Mouse (Mus musculus): ENCODE measurements around the gene Gm16867. TPM values are rescaled to one million over a fixed set of nuclear protein-coding genes. Genes with fewer than 3 reads are reported as not detected.
"Not testable (repeated sequence)": the region's sequence is repeated elsewhere in the genome, so short reads cannot be mapped to it uniquely, and the experiment has no call there.

The Gm16867 gene
- not detected in 2 replicates for polyA plus RNA-seq (2014; fragmentation: Nextera tagmentation; extraction: Ambion mirVana)

DNA sequence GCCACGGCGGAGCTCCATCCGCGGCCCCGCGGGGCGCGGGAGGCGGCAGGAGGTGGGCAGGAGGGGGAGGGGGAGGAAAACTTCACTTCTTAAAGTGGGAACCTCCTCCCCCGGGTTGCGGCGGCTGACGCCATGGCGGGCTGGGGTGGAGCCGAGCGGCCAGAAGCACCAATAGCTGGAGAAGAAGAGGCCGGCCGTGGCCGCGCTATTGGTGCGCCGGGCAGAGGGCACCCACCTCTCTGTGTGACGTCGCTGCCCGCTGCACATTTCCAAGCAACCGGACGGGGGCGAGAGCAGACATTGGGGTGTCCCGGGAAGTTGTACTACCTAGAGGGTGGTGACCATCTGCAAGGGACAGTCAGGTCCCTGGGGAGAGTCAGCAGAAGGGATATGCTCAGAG, at the start of gene Gm16867:
Gm16867 (minus strand) TSS at position 189 of the 400 bp plus-strand sequence.
- no CpG with 5 or more reads among the region's 29 CpGs for WGBS
- H3K9me3 ChIP-seq (ENCODE audit: control insufficient read depth, low read length); H3K4me2 ChIP-seq (ENCODE audit: low read length); H3K9ac ChIP-seq (replicated peaks; ENCODE audit: low read length); H3K27ac ChIP-seq (replicated peaks; ENCODE audit: low read depth, low read length); H3K36me3 ChIP-seq (ENCODE audit: control insufficient read depth, insufficient read depth, low read length); DNase-seq; H3K27me3 ChIP-seq (ENCODE audit: control insufficient read depth, insufficient read depth, low read length); H3K4me3 ChIP-seq (replicated peaks; ENCODE audit: low read depth, low read length); H3K4me1 ChIP-seq (ENCODE audit: control insufficient read depth, insufficient read depth, low read length): not testable (repeated sequence)
- peak; percentile 97 for ATAC-seq (ENCODE audit: low FRiP score, low TSS enrichment)

DNA sequence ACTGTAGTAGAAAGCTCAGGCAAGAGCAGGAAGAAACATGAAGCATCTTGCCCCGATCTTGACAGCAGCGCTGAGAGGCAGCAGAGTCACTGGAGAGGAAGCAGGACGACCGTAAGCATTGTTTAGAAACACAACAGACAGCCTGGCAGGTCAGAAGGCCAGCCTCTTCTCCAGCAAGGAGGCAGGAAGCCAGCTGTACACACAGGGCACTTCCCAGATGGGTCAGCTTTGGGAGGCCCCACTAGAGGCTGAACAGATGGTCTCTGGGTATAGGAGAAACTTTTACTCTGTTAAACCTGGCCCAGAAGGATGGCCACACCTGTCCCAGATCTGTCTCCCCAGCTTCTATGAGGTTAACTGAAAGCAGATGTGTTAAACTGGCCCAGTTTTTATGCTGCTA, 44.1 kb upstream of the Gm16867 start:
- H3K4me3 ChIP-seq (replicated peaks; ENCODE audit: low read depth, low read length); ATAC-seq (ENCODE audit: low FRiP score, low TSS enrichment): not testable (repeated sequence)

DNA sequence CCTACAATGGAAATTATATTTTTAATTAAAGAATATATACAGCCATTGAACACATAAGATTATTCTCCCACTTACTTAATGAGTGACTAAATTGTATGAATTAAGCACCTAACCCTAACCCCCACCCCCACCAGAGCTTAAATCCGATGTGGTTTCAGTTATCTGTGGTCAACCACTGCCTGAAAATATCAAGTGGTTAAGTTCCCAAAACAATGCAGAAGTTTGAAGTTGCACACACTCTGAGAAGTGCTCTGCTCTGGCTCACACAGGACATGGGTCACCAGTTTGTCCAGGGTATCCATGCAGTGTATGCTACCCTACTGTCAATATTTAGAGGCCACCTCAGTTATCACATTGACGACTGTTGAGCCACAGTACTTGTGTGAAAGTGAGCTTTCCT, 41.9 kb upstream of the Gm16867 start:
- H3K4me3 ChIP-seq (replicated peaks; ENCODE audit: low read depth, low read length); H3K9me3 ChIP-seq (ENCODE audit: control insufficient read depth, low read length); H3K4me1 ChIP-seq (ENCODE audit: control insufficient read depth, insufficient read depth, low read length); H3K36me3 ChIP-seq (ENCODE audit: control insufficient read depth, insufficient read depth, low read length); H3K27me3 ChIP-seq (ENCODE audit: control insufficient read depth, insufficient read depth, low read length); H3K9ac ChIP-seq (replicated peaks; ENCODE audit: low read length); H3K4me2 ChIP-seq (ENCODE audit: low read length); H3K27ac ChIP-seq (replicated peaks; ENCODE audit: low read depth, low read length); ATAC-seq (ENCODE audit: low FRiP score, low TSS enrichment); DNase-seq: not testable (repeated sequence)
- WGBS = no CpG with 5 or more reads among the region's 2 CpGs

More for the DNA sequence above, 44.1 kb upstream of the Gm16867 start:
- not testable (repeated sequence) for H3K4me1 ChIP-seq (ENCODE audit: control insufficient read depth, insufficient read depth, low read length); H3K36me3 ChIP-seq (ENCODE audit: control insufficient read depth, insufficient read depth, low read length); H3K27ac ChIP-seq (replicated peaks; ENCODE audit: low read depth, low read length); H3K4me2 ChIP-seq (ENCODE audit: low read length); H3K27me3 ChIP-seq (ENCODE audit: control insufficient read depth, insufficient read depth, low read length); H3K9ac ChIP-seq (replicated peaks; ENCODE audit: low read length); H3K9me3 ChIP-seq (ENCODE audit: control insufficient read depth, low read length); DNase-seq
- no CpG with 5 or more reads among the region's 4 CpGs for WGBS

DNA sequence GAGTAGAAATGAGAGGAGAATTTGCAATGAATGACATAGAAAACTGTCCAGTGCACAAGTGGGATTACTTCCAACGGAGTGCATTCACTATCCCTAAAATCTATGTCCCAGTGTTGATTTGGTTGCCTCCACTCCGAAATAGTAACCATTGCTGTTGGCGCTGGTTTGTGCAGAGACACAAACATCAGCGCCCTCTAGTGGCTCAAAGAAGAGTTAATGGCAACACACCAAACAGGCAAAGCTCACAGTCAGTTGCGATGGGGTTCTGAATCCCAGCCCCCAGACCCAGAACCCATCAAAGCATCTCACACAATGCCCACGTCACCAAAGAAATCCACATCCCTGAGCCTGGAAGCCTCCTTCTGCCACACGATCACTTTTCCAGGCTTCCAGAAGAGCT, 40.9 kb upstream of the Gm16867 start:
- H3K27me3 ChIP-seq (ENCODE audit: control insufficient read depth, insufficient read depth, low read length); H3K9ac ChIP-seq (replicated peaks; ENCODE audit: low read length); H3K4me3 ChIP-seq (replicated peaks; ENCODE audit: low read depth, low read length); ATAC-seq (ENCODE audit: low FRiP score, low TSS enrichment); DNase-seq; H3K27ac ChIP-seq (replicated peaks; ENCODE audit: low read depth, low read length); H3K4me1 ChIP-seq (ENCODE audit: control insufficient read depth, insufficient read depth, low read length); H3K9me3 ChIP-seq (ENCODE audit: control insufficient read depth, low read length); H3K36me3 ChIP-seq (ENCODE audit: control insufficient read depth, insufficient read depth, low read length); H3K4me2 ChIP-seq (ENCODE audit: low read length): not testable (repeated sequence)
- no CpG with 5 or more reads among the region's 7 CpGs for WGBS

DNA sequence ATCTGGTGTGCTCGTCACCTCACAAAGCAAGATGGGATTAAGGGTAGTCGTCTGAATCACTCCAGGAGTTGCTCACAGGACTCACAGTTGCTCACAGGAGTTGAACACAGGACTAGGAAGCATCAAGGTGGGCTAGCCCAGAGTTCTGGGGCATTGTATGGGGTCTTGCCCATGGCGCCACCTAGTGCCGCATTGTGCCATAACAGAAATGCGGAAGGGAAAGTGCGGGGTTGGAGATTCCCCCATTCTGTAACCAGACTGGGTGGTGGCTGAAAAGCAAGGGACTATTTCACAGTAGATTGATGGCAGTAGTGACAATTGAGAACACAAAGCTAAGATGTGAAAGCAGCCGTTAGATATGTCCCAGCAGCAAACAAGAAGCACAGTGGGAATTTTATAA, 39.5 kb upstream of the Gm16867 start:
- H3K4me1 ChIP-seq (ENCODE audit: control insufficient read depth, insufficient read depth, low read length); H3K4me3 ChIP-seq (replicated peaks; ENCODE audit: low read depth, low read length); H3K27me3 ChIP-seq (ENCODE audit: control insufficient read depth, insufficient read depth, low read length); DNase-seq; H3K36me3 ChIP-seq (ENCODE audit: control insufficient read depth, insufficient read depth, low read length); H3K27ac ChIP-seq (replicated peaks; ENCODE audit: low read depth, low read length); H3K4me2 ChIP-seq (ENCODE audit: low read length); H3K9ac ChIP-seq (replicated peaks; ENCODE audit: low read length); ATAC-seq (ENCODE audit: low FRiP score, low TSS enrichment); H3K9me3 ChIP-seq (ENCODE audit: control insufficient read depth, low read length): not testable (repeated sequence)
- WGBS = no CpG with 5 or more reads among the region's 7 CpGs

DNA sequence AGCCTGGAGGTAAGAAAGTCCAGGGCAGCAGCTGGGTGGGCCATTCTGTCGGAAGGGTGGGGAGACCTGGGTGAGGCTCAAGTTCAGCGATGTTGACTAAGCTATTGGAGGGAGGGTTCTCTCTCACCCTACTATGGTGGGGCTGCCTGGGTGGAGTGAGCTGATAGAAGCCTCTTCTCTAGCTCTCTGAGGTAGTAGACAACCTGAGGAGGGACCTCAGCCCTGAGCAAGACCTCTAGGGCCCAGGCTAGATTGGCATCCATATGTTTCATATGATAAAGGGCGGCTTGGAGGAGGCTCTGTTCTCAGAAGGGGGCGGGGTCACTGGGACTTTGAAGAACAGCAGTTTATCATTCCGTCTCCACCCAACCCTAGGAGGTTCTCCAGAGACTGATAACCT, 37.0 kb upstream of the Gm16867 start:
- not testable (repeated sequence) for ATAC-seq (ENCODE audit: low FRiP score, low TSS enrichment); DNase-seq
- WGBS = no CpG with 5 or more reads among the region's 5 CpGs

DNA sequence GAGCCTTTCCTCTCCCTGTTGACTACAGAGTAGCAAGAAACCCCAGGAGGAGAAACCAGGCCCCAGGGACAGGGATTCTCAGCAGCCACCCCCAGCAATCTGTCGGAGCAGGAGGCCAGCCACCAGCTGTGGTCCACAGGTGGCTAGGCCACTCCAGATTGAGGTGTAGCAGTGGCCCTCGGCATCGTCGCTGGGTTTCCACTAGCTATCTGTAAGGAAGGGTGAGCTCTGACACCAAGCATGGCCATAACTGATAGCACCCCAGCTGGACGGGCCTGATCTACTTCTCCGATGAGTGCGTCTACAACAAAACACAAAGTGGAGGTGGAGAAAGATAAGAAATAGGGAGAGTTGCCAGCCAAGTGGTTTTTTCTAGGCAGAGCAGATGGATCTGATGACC, 33.4 kb upstream of the Gm16867 start:
- H3K9me3 ChIP-seq (ENCODE audit: control insufficient read depth, low read length); H3K4me2 ChIP-seq (ENCODE audit: low read length); H3K36me3 ChIP-seq (ENCODE audit: control insufficient read depth, insufficient read depth, low read length); H3K4me3 ChIP-seq (replicated peaks; ENCODE audit: low read depth, low read length); H3K27me3 ChIP-seq (ENCODE audit: control insufficient read depth, insufficient read depth, low read length); H3K9ac ChIP-seq (replicated peaks; ENCODE audit: low read length); ATAC-seq (ENCODE audit: low FRiP score, low TSS enrichment); H3K27ac ChIP-seq (replicated peaks; ENCODE audit: low read depth, low read length); H3K4me1 ChIP-seq (ENCODE audit: control insufficient read depth, insufficient read depth, low read length); DNase-seq: not testable (repeated sequence)
- no CpG with 5 or more reads among the region's 7 CpGs for WGBS

More for the DNA sequence above, 37.0 kb upstream of the Gm16867 start:
- H3K4me1 ChIP-seq (ENCODE audit: control insufficient read depth, insufficient read depth, low read length); H3K27ac ChIP-seq (replicated peaks; ENCODE audit: low read depth, low read length); H3K9me3 ChIP-seq (ENCODE audit: control insufficient read depth, low read length); H3K36me3 ChIP-seq (ENCODE audit: control insufficient read depth, insufficient read depth, low read length); H3K4me3 ChIP-seq (replicated peaks; ENCODE audit: low read depth, low read length); H3K9ac ChIP-seq (replicated peaks; ENCODE audit: low read length); H3K4me2 ChIP-seq (ENCODE audit: low read length); H3K27me3 ChIP-seq (ENCODE audit: control insufficient read depth, insufficient read depth, low read length): not testable (repeated sequence)

DNA sequence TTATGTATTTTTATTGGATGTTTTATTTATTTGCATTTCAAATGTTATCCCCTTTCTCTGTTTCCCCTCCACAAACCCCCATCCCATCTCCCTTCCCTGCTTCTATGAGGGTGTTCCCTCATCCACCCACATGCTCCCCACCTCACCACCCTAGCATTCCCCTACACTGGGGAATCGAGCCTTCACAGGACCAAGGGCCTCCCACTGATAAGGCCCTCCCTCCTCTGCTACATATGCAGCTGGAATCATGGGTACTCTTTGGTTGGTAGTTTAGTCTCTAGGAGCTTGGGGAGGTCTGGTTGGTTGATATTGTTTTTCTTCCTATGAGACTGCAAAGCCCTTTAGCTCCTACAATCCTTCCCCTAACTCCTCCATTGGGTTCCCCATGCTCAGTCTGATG, 23.0 kb upstream of the Gm16867 start:
- H3K4me3 ChIP-seq (replicated peaks; ENCODE audit: low read depth, low read length); H3K9ac ChIP-seq (replicated peaks; ENCODE audit: low read length); H3K9me3 ChIP-seq (ENCODE audit: control insufficient read depth, low read length); H3K27ac ChIP-seq (replicated peaks; ENCODE audit: low read depth, low read length); H3K27me3 ChIP-seq (ENCODE audit: control insufficient read depth, insufficient read depth, low read length); H3K4me1 ChIP-seq (ENCODE audit: control insufficient read depth, insufficient read depth, low read length); ATAC-seq (ENCODE audit: low FRiP score, low TSS enrichment); H3K36me3 ChIP-seq (ENCODE audit: control insufficient read depth, insufficient read depth, low read length); H3K4me2 ChIP-seq (ENCODE audit: low read length); DNase-seq: not testable (repeated sequence)
- no CpG with 5 or more reads among the region's 1 CpGs for WGBS

DNA sequence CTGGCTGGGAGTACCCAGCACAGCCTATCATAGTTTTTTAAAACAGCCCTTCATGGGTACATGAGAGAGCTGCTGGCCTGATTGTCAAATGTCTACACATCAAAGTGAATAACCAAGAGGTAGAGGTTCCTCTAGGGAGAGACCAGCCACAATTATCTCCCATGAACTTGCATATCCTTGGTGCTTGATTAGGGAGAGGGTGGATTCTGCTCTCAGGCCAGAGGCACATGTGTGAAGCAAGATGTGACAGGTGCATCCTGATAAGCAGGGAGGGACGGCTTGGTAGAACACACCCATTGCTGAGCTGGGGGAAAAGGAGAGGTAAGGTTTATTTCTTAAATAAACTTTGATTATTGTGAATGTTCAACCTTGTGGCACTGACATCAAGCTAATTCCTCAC, 19.8 kb upstream of the Gm16867 start:
- H3K27ac ChIP-seq (replicated peaks; ENCODE audit: low read depth, low read length); H3K27me3 ChIP-seq (ENCODE audit: control insufficient read depth, insufficient read depth, low read length); H3K4me2 ChIP-seq (ENCODE audit: low read length); DNase-seq; ATAC-seq (ENCODE audit: low FRiP score, low TSS enrichment); H3K9ac ChIP-seq (replicated peaks; ENCODE audit: low read length); H3K36me3 ChIP-seq (ENCODE audit: control insufficient read depth, insufficient read depth, low read length); H3K4me1 ChIP-seq (ENCODE audit: control insufficient read depth, insufficient read depth, low read length); H3K9me3 ChIP-seq (ENCODE audit: control insufficient read depth, low read length); H3K4me3 ChIP-seq (replicated peaks; ENCODE audit: low read depth, low read length): not testable (repeated sequence)
- no CpG with 5 or more reads among the region's 1 CpGs for WGBS

All from midbrain, embryonic 14.5 days (tissue).